Mouse (Mus musculus) neutrophil, adult 59 days (primary cell): ENCODE data around the gene Olfr214. TPM values are rescaled to one million over a fixed set of nuclear protein-coding genes. Genes with fewer than 3 reads are reported as not detected.

Source experiments
- total RNA-seq, 2 experiments: library from RNA; stranded (reverse); gene quantifications; 1 replicate in 1 of 2; 2 replicates in 1 of 2; pipeline ENCODE4 v1.2.4; 2023

The Olfr214 gene
- total RNA-seq = not detected

DNA sequence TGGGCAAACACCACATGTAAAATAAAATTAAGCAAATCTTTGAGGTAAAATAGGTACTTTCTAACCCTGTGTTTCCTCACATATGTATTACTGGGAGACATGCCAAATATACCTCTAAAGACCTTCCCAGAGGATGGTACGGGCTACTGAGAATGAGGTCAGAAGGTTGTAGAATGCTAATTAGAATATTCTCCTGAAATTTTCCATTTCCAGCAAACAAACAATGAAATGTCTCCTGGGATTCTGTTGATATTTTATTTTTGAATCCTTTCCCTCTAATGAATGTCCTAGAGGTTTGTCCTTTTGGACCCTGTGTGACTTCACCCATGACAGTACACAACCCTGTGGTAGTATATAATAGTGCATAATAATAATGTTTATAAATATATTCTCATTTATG, at the start of gene Olfr214:
Olfr214 (plus strand) TSS at position 301 of the 400 bp plus-strand sequence.

GRCm38 (mm10) chr6:116506302-116507003, 47.6 kb upstream of the Olfr214 start, which contains the start of gene Olfr212:
Olfr212 (plus strand) TSS chr6:116506516.

DNA sequence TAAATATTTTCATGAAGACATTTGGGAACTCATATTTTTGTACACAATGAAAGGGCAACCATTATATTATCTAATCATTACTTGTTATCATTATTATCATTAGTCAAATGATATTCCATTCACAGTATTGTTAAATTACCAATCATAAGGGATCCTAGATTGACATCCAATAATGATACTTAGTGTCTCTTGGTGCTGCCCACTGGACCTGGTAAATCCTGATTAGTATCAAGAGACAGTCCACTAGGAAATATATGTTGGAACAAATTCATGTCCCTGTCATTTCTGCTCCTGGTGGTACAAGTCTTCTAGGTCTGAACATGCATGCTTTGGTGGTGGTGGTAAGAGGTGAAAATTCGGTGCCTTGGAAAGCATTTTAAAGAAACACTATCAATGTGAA, 15.9 kb upstream of the Olfr214 start, which contains the start of gene Olfr213:
Olfr213 (plus strand) TSS at position 301 of the 400 bp plus-strand sequence.

GRCm38 (mm10) chr6:116550841-116551240, 3.2 kb upstream of the Olfr214 start, which contains the start of gene Gm5580:
Gm5580 (plus strand) TSS chr6:116551141.

GRCm38 (mm10) chr6:116584095-116584494, 30.1 kb downstream of the Olfr214 start, which contains the start of gene Olfr215:
Olfr215 (minus strand) TSS chr6:116584195.

Other genes with a start within 250 kb of the Olfr214 start
- gene March8, start 216.2 kb upstream of the Olfr214 start, total RNA-seq = 10 to 100 TPM; 16.9 to 23.8 TPM
- 100 to 1,000 TPM; 259 to 311 TPM for gene Alox5, start 93.1 kb upstream of the Olfr214 start, total RNA-seq
- not detected for gene Olfr211, start 65.1 kb upstream of the Olfr214 start, total RNA-seq
- gene Olfr212, start 47.7 kb upstream of the Olfr214 start, total RNA-seq = under 1 TPM in 1 of 2 experiments, not detected in 1; 0.18 TPM
- not detected for gene Olfr213, start 15.8 kb upstream of the Olfr214 start, total RNA-seq
- gene Gm5580, start 3.1 kb upstream of the Olfr214 start, total RNA-seq = 1 to 10 TPM; 1.6 to 2.1 TPM
- gene Olfr215, start 30.0 kb downstream of the Olfr214 start, total RNA-seq = not detected
- 10 to 100 TPM; 13.6 to 14.9 TPM for gene Zfp422, start 74.8 kb downstream of the Olfr214 start, total RNA-seq
- under 1 TPM; 0.44 to 0.57 TPM for gene Depp1, start 96.4 kb downstream of the Olfr214 start, total RNA-seq
- 100 to 1,000 TPM in 1 of 2 experiments, 10 to 100 TPM in 1; 89.9 to 139 TPM for gene Rassf4, start 119.7 kb downstream of the Olfr214 start, total RNA-seq
- under 1 TPM; 0.11 to 0.20 TPM for gene Tmem72, start 162.7 kb downstream of the Olfr214 start, total RNA-seq